Mouse (Mus musculus) kidney, embryonic 15.5 days (tissue): ENCODE results near the gene Shisa9. TPM values are rescaled to one million over a fixed set of nuclear protein-coding genes. Genes with fewer than 3 reads are reported as not detected.

Experiments used
- ATAC-seq: fragments of 200-750 bp; cut with Nextera tagmentation; replicated peaks from 2 replicates; pipeline ENCODE4 v1.8.0; 2017; ENCODE audit warnings: moderate TSS enrichment; ENCODE audit not compliant: low FRiP score
- H3K27ac ChIP-seq: fragments of 300-500 bp; sonication (generic); 2 replicates; pipeline ENCODE4 v1.5.1; 2015; ENCODE audit warnings: mild to moderate bottlenecking, inconsistent platforms
- H3K27me3 ChIP-seq: fragments of 300-500 bp; sonication (generic); 2 replicates; pipeline ENCODE4 v1.6.1; 2015; ENCODE audit warnings: inconsistent platforms
- H3K36me3 ChIP-seq: fragments of 300-500 bp; sonication (generic); 2 replicates; pipeline ENCODE4 v1.6.1; 2015; ENCODE audit warnings: inconsistent platforms
- H3K4me1 ChIP-seq: fragments of 300-500 bp; sonication (generic); 2 replicates; pipeline ENCODE4 v1.6.1; 2015; ENCODE audit warnings: inconsistent platforms
- H3K4me2 ChIP-seq: fragments of 300-500 bp; sonication (generic); 2 replicates; pipeline ENCODE4 v1.6.1; 2015; ENCODE audit warnings: moderate library complexity, mild to moderate bottlenecking, inconsistent platforms
- H3K4me3 ChIP-seq: fragments of 300-500 bp; sonication (generic); replicated peaks from 2 replicates; pipeline ENCODE4 v1.5.1; 2015; ENCODE audit warnings: mild to moderate bottlenecking, inconsistent platforms
- H3K9ac ChIP-seq: fragments of 300-500 bp; sonication (generic); 2 replicates; pipeline ENCODE4 v1.6.1; 2015; ENCODE audit warnings: mild to moderate bottlenecking, inconsistent platforms
- H3K9me3 ChIP-seq: fragments of 300-500 bp; sonication (generic); replicated peaks from 2 replicates; pipeline ENCODE4 v1.6.1; 2016; ENCODE audit warnings: inconsistent platforms
- WGBS: fragments of 180-500 bp; shearing (Covaris S2); methylation state at CpG from one replicate; pipeline ENCODE4 v1.1.7; 2015; ENCODE audit warnings: mixed read lengths; 5-methylcytosine and 5-hydroxymethylcytosine counted together
- polyA plus RNA-seq: library from polyadenylated mRNA; unstranded; fragments of >200 nt; fragmentation: Nextera tagmentation; extraction: Ambion mirVana; gene quantifications from 2 replicates; pipeline ENCODE4 v1.2.1, GENCODE M21; 2015

Shisa9 gene
- polyA plus RNA-seq, 1 experiment from 2014 or later: 1.3 TPM

DNA sequence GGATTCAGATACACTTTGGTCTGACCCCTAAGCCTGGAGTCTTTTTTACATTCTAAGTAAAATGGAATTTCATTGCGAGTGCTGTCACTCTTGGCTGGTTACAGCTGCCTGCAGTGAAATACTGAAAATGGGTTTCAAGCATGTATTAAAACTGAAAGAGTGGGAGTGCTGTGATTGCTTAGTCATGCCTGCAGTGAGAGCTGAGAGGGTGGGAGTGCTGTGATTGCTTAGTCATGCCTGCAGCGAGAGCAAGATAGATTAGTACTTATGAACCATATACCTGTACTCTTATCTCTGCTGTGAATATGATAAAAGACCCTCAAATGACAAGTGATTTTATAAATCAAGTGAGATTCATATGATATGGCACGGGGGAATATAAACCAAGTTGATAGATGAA, 26.2 kb downstream of the Shisa9 start:
- no peaks in the 10 kb centered on the region for H3K36me3 ChIP-seq
- WGBS: 77% methylated on average over 3 of the region's 3 CpGs
- no peak overlapping the region for H3K27ac ChIP-seq
- ATAC-seq: no peak
- H3K4me3 ChIP-seq: no peak overlapping the region
- H3K9ac ChIP-seq: no peak overlapping the region
- no peaks in the 10 kb centered on the region for H3K9me3 ChIP-seq
- no peak overlapping the region for H3K4me2 ChIP-seq
- H3K4me1 ChIP-seq: no peaks in the 10 kb centered on the region
- H3K27me3 ChIP-seq: no peaks in the 10 kb centered on the region

DNA sequence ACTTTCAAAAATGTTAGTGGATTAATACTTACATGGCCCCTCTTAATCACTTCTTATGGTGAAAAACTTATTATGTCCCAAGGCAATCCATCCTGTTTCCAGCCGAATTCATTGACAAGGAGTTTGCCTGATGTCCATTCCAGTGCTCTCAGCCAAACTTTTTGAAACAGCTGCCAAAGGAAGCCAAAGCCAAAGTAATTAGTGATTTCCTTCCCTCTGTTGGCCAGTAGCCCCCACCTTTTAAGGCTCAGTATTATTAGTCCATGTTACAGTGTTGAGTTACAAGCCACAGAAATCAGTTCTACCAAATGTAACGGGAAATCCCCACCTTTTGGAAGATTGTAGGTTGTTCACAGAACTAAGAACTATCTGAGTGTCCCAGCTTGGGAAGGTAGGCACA, 28.8 kb downstream of the Shisa9 start:
- Histone ChIP-seq H3K4me2 (no peak overlapping the region), H3K4me1 (no peaks in the 10 kb centered on the region), H3K36me3 (no peaks in the 10 kb centered on the region), H3K9ac (no peak overlapping the region), H3K4me3 (no peak overlapping the region), H3K27me3 (no peaks in the 10 kb centered on the region), H3K27ac (no peak overlapping the region), H3K9me3 (no peaks in the 10 kb centered on the region)
- 72% methylated on average over 2 of the region's 2 CpGs for WGBS
- ATAC-seq: no peak

DNA sequence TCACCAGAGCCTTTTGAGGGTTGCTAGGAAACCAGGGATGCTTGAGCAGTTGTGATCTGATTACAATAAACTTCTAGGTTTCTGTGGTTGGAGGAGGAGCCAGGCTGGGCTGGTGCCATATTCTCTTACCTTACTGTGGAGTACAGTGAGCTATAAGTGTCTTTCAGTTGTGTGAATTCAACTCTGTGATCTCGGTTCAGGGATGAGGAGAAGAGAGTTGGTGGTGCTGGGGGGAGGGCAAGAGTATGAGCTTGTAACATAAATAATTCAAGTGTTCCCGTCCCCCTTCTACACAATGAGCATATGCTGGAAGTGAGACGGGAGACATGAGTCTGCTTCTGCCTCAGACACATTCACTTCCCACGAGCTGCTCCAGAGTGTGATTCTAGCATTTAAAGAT, 30.6 kb downstream of the Shisa9 start:
- Histone ChIP-seq H3K4me2 (no peak overlapping the region), H3K4me1 (no peaks in the 10 kb centered on the region), H3K9ac (no peak overlapping the region), H3K4me3 (no peak overlapping the region), H3K27ac (no peak overlapping the region), H3K9me3 (no peaks in the 10 kb centered on the region), H3K27me3 (no peaks in the 10 kb centered on the region), H3K36me3 (no peaks in the 10 kb centered on the region)
- no peak for ATAC-seq
- WGBS: 68% methylated on average over 4 of the region's 4 CpGs

DNA sequence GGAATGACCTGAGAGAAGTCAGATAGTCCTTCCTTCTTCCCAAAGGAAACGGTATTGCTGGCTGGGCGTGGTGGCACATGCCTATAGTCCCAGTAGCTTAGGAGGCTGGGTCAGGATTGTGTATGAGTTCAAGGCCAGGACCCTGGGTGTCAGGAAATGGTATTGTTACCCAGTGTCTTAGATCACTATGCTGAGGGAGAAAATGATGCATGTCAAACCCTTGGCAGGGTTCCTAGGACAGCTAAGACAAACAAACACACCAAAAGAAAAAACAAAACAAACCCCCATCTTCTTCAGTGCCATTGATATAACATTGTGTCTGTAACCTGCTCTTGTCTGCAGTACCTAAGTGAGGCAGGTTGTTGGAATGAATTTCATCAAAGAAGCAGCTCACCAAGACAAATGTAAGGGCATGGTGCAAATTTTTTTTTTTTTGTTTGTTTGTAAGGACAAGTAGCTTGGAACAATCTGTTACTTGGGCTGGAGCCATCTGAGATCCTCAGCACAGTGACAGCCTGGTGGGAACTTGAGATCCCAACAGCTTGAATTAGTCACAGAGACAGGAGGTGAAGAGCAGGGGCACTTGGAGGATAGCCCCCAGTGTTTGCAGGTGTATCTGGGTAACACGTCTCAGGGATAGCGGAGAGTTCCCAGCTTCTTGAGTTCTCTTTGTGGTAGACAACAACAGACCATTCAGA, 34.2 kb downstream of the Shisa9 start:
- no peaks in the 10 kb centered on the region for H3K4me1 ChIP-seq
- ATAC-seq: no peak
- H3K36me3 ChIP-seq: no peaks in the 10 kb centered on the region
- H3K27ac ChIP-seq: no peak overlapping the region
- H3K9ac ChIP-seq: no peak overlapping the region
- H3K27me3 ChIP-seq: no peaks in the 10 kb centered on the region
- no peaks in the 10 kb centered on the region for H3K9me3 ChIP-seq
- no peak overlapping the region for H3K4me2 ChIP-seq
- no peak overlapping the region for H3K4me3 ChIP-seq
- 66% methylated on average over 4 of the region's 4 CpGs for WGBS

DNA sequence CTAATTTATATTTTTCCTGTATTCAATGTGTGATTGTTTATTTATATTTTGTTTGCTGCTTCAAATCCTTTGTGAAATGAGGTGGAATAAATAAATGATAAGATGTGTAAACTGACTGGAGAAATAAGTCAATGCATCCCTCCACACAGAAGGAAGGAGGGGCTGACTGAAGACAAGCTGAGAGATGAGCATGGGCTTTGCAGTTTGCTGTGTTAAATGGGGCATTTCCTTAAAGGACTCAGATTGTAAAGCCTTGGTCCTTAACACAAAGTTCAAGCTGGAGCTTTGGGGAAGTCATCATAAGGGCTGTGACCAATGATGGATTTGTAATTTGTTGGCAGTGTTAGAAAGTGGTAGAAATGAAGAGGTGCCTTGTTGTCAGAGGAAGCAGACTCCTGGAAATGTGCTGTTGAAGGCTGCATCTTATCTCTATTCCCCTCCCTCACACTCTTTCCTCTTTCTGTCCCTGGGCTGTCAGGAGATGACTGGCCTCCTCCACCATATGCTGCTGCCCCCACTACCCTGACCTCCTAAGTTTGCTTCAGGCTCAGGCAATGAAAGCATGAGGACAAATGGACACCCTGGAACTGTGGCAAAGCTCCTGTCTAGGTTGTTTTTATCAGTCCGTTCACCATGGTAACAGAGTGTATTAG, 36.3 kb downstream of the Shisa9 start:
- no peak for ATAC-seq
- no peaks in the 10 kb centered on the region for H3K9me3 ChIP-seq
- no peak overlapping the region for H3K4me3 ChIP-seq
- no peak overlapping the region for H3K4me2 ChIP-seq
- WGBS: 68% methylated on average over 1 of the region's 1 CpGs
- H3K4me1 ChIP-seq: no peaks in the 10 kb centered on the region
- no peaks in the 10 kb centered on the region for H3K27me3 ChIP-seq
- H3K9ac ChIP-seq: no peak overlapping the region
- no peak overlapping the region for H3K27ac ChIP-seq
- H3K36me3 ChIP-seq: no peaks in the 10 kb centered on the region

DNA sequence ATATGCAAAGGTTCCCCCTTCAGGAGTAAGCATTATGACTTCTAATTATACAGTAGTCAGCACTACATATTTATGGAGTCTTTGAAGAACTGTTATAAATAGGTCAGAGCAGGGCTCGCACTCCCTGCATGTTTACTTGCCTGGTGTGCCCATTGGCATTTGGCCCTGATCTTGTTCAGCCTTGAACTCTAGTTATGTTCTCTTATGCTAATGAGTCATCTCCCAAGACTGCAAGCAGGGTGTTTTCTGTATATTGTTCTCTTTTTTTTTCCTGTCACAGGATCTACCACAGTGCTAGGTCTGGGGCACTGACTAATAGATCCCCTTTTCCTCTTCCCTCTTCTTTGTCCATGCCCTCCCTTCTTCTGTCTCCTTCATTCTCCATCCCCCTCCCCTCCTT, 48.5 kb downstream of the Shisa9 start:
- H3K27ac ChIP-seq: no peak overlapping the region
- no peak overlapping the region for H3K4me3 ChIP-seq
- 68% methylated on average over 1 of the region's 1 CpGs for WGBS
- no peaks in the 10 kb centered on the region for H3K27me3 ChIP-seq
- ATAC-seq: no peak
- no peaks in the 10 kb centered on the region for H3K9me3 ChIP-seq
- H3K4me1 ChIP-seq: no peaks in the 10 kb centered on the region
- H3K36me3 ChIP-seq: no peaks in the 10 kb centered on the region
- no peak overlapping the region for H3K9ac ChIP-seq
- H3K4me2 ChIP-seq: no peak overlapping the region

DNA sequence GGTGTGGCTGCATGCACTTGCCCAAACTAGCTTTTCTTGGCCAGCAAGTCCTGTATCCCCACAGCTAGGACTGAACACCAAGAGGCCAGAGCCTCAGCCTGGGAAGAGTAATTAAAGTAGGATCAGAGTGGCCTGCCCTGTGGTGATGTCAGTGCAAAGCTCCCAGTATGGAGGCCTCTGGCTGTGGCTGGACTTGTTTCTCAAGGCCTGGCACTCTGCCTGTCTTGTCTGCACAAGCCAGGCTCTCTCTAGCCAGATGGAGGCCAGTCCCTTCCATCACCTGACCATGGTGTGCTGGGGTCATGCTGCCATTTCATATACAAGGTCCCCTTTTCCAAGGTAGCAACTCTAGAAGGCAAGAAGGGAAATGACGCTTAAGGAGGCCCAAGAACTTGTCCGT, 51.0 kb downstream of the Shisa9 start:
- H3K4me3 ChIP-seq: no peak overlapping the region
- 83% methylated on average over 2 of the region's 2 CpGs for WGBS
- no peak overlapping the region for H3K4me2 ChIP-seq

DNA sequence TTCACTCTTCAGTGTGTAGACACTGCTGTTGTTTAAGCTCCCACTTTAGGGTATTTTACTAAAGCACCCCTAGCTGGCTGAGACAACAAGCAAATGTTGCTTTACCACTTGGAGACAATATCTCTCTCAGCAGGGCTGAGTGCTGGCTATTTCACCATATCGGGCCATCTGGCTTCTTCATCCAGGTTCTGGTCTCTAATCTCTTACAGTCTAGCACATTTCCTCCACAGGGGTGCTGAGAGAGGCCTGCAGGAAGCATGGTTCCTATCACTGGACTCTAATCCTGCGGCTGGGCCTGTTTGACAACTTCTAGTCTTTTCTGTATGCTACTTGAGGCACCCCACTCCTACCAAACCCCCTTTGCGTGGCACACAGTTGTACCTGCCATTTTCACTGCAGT, 51.7 kb downstream of the Shisa9 start:
- Histone ChIP-seq H3K36me3 (no peaks in the 10 kb centered on the region), H3K27me3 (no peaks in the 10 kb centered on the region), H3K4me1 (no peaks in the 10 kb centered on the region), H3K27ac (no peak overlapping the region), H3K4me3 (no peak overlapping the region), H3K9me3 (no peaks in the 10 kb centered on the region), H3K9ac (no peak overlapping the region), H3K4me2 (no peak overlapping the region)
- no peak for ATAC-seq
- 83% methylated on average over 3 of the region's 3 CpGs for WGBS

More for the DNA sequence above, 51.0 kb downstream of the Shisa9 start:
- Histone ChIP-seq H3K36me3 (no peaks in the 10 kb centered on the region), H3K9me3 (no peaks in the 10 kb centered on the region), H3K27ac (no peak overlapping the region), H3K9ac (no peak overlapping the region), H3K4me1 (no peaks in the 10 kb centered on the region), H3K27me3 (no peaks in the 10 kb centered on the region)
- ATAC-seq: no peak

DNA sequence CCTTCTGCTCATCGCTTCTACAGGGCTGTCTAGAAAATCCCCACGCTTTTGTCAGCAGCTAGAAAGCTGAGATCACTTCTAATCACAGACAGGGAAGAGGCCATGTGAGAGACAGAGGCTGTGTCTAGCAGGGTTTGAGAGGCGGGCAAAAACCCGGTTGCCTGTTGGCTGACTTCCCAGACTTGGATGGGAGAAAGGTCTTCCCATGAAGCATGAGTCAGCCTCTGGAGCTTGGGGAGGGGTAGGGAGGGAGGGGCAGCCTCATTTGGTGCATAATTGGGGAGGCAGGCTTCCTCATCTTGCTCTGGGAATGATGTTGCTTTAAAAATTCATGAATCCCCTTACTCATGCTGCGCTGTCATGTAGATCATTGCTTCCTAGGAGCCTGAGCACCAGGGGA, 57.0 kb downstream of the Shisa9 start:
- Histone ChIP-seq H3K27me3 (no peaks in the 10 kb centered on the region), H3K4me1 (no peaks in the 10 kb centered on the region), H3K9ac (no peak overlapping the region), H3K36me3 (no peaks in the 10 kb centered on the region), H3K4me3 (no peak overlapping the region), H3K9me3 (no peaks in the 10 kb centered on the region), H3K4me2 (no peak overlapping the region), H3K27ac (no peak overlapping the region)
- WGBS: 59% methylated on average over 5 of the region's 5 CpGs
- 0 out of 2 replicates have a peak, but pooled peaks have one; percentile 9 for ATAC-seq

DNA sequence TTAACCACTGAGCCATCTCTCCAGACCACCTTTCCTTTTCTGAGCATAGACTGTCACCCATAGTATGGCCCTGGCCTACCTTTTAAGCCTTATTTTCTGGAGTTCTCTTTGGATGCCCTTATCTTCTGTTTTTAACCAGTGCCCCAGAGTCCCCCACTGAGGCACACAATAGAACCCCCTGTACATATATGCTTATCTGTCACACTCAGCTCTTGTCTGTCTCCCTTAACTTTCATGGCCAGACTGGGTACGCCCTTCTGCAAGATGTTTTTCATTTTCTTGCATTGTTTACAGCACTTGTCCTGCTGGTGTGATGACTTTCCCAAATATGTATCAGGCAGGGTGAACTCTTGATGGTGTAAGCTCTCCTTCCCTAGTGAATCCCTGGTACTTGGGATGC, 68.1 kb downstream of the Shisa9 start:
- no peaks in the 10 kb centered on the region for H3K9me3 ChIP-seq
- no peak overlapping the region for H3K27ac ChIP-seq
- no peak overlapping the region for H3K9ac ChIP-seq
- ATAC-seq: no peak
- no peak overlapping the region for H3K4me3 ChIP-seq
- H3K4me2 ChIP-seq: no peak overlapping the region
- no peaks in the 10 kb centered on the region for H3K27me3 ChIP-seq
- WGBS: 79% methylated on average over 1 of the region's 1 CpGs
- no peaks in the 10 kb centered on the region for H3K36me3 ChIP-seq
- H3K4me1 ChIP-seq: no peaks in the 10 kb centered on the region

DNA sequence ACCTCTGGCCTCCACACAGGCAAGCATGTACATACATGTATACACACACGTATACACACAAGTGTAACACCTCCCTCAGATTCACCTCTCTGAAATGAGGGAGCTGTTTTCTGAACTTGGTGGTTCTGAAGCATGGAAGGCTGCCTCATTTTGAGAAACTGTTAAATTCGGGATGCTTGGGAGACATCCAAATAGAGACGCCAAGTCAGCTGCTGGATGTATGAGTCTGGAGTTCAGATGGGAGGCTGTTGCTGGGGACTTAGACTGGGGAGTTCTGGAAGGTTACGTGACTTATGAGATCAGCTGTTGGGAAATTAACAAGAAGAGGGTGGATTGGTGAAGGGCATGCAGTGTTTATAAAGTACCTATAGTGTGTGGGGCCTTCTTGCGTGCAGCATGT, 88.7 kb downstream of the Shisa9 start:
- Histone ChIP-seq H3K4me2 (no peak overlapping the region), H3K27ac (no peak overlapping the region), H3K27me3 (no peaks in the 10 kb centered on the region), H3K4me1 (peaks cover 4% of the 10 kb centered on the region; the same call in 1 of the 2 replicates), H3K9ac (no peak overlapping the region), H3K9me3 (no peaks in the 10 kb centered on the region), H3K4me3 (no peak overlapping the region), H3K36me3 (no peaks in the 10 kb centered on the region)
- no peak for ATAC-seq
- WGBS: 62% methylated on average over 5 of the region's 5 CpGs

DNA sequence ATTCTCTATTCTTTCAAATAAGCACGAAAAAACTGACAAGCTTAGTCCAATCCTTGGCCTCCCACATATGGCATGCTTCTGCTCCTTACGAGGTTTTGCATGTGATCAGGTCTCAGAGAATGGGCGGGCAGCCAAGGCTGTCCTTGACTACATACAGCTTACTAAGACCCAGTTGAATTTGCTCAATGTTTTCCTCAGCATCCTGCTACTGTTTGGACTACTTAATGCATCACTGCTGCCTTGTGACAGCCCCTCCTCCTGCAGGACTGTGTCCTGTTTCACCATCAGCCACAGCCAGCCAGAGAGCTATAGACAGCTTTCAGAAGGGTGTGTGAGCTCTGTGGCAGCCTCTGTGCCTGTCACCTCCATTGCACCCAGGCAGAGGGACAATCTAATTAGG, 92.4 kb downstream of the Shisa9 start:
- no peak overlapping the region for H3K4me2 ChIP-seq
- H3K27me3 ChIP-seq: no peaks in the 10 kb centered on the region
- H3K9ac ChIP-seq: no peak overlapping the region
- ATAC-seq: peak; percentile 25; the same call in 1 of the 2 replicates
- H3K27ac ChIP-seq: no peak overlapping the region
- no peaks in the 10 kb centered on the region for H3K9me3 ChIP-seq
- 43% methylated on average over 3 of the region's 3 CpGs for WGBS
- peaks cover 4% of the 10 kb centered on the region; the same call in 1 of the 2 replicates for H3K4me1 ChIP-seq
- no peaks in the 10 kb centered on the region for H3K36me3 ChIP-seq
- H3K4me3 ChIP-seq: no peak overlapping the region

DNA sequence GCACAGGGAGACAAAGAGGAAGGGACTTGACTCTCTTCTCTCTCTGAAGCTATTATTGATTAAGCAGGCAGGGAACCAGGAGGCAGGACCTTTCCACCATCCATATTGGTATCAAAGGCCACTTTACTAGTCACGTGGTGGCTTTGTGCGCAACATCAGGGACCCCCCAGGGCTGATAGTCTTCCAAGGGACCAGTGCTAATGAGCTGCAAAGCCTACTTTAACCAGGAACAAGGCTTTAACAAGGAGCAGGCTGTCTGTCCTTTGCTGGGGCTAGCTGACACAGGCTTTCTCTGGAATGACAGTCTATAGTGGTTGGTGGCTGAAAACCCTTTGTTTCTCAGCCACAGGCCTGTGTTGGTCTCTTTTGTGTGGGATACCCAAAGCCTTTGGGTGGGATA, 92.8 kb downstream of the Shisa9 start:
- H3K4me1 ChIP-seq: peaks cover 4% of the 10 kb centered on the region; the same call in 1 of the 2 replicates
- H3K9ac ChIP-seq: no peak overlapping the region
- no peaks in the 10 kb centered on the region for H3K27me3 ChIP-seq
- no peaks in the 10 kb centered on the region for H3K9me3 ChIP-seq
- WGBS: 84% methylated on average over 2 of the region's 2 CpGs
- no peak overlapping the region for H3K27ac ChIP-seq
- ATAC-seq: no peak
- no peak overlapping the region for H3K4me2 ChIP-seq
- no peaks in the 10 kb centered on the region for H3K36me3 ChIP-seq
- no peak overlapping the region for H3K4me3 ChIP-seq
